Mouse (Mus musculus) MEL (cell line): ENCODE data around the gene Rae1. TPM values are rescaled to one million over a fixed set of nuclear protein-coding genes. Genes with fewer than 3 reads are reported as not detected.

Experiments used
- DNase-seq: peaks from one replicate; pipeline ENCODE4 v3.0.0; 2011; ENCODE audit warnings: low read depth, low spot score
- H3K27ac ChIP-seq: 2 replicates; pipeline ENCODE4 v1.5.1; 2012; ENCODE audit warnings: low read depth, mild to moderate bottlenecking, control low read depth, low read length, moderate library complexity; ENCODE audit not compliant: control insufficient read depth
- H3K27me3 ChIP-seq, 2 experiments: fragments of 150-350 bp in 1 of 2; sonication (generic) in 1 of 2; 2 replicates each; pipeline ENCODE4 v1.6.1; 2012; ENCODE audit warnings: low read length in 2 of 2, mild to moderate bottlenecking in 2 of 2, improper control_type of control experiment in 1 of 2, moderate library complexity in 1 of 2; ENCODE audit not compliant: insufficient read depth in 2 of 2, control insufficient read depth in 1 of 2
- H3K36me3 ChIP-seq, 2 experiments: 2 replicates each; pipeline ENCODE4 v1.6.1; 2012 to 2014; ENCODE audit warnings: low read length in 2 of 2, improper control_type of control experiment in 1 of 2, inconsistent platforms in 1 of 2, mild to moderate bottlenecking in 1 of 2; ENCODE audit not compliant: insufficient read depth in 2 of 2, control insufficient read depth in 1 of 2
- H3K4me1 ChIP-seq, 2 experiments: fragments of 150-350 bp in 1 of 2; sonication (generic) in 1 of 2; 2 replicates each; pipeline ENCODE4 v1.6.1; 2012; ENCODE audit warnings: low read length in 2 of 2, improper control_type of control experiment in 1 of 2, mild to moderate bottlenecking in 1 of 2; ENCODE audit not compliant: insufficient read depth in 2 of 2, control insufficient read depth in 1 of 2
- H3K4me3 ChIP-seq, 2 experiments: fragments of 150-350 bp in 1 of 2; sonication (generic) in 1 of 2; 2 replicates each; pipeline ENCODE4 v1.5.1; 2012; ENCODE audit warnings: low read depth in 2 of 2, low read length in 2 of 2, mild to moderate bottlenecking in 2 of 2, moderate library complexity in 2 of 2, control low read depth in 1 of 2, improper control_type of control experiment in 1 of 2; ENCODE audit not compliant: control insufficient read depth in 1 of 2, insufficient read depth in 1 of 2
- H3K79me2 ChIP-seq: 2 replicates; pipeline ENCODE4 v1.6.1; 2012; ENCODE audit warnings: mild to moderate bottlenecking, low read length, moderate library complexity; ENCODE audit not compliant: control insufficient read depth, poor library complexity, insufficient read depth
- H3K9ac ChIP-seq: 2 replicates; pipeline ENCODE4 v1.6.1; 2012; ENCODE audit warnings: low read depth, mild to moderate bottlenecking, control low read depth, low read length, moderate library complexity; ENCODE audit not compliant: control insufficient read depth, poor library complexity, severe bottlenecking
- H3K9me3 ChIP-seq: fragments of 150-350 bp; sonication (generic); replicated peaks from 2 replicates; pipeline ENCODE4 v1.6.1; 2012; ENCODE audit warnings: mild to moderate bottlenecking, low read length, improper control_type of control experiment, moderate library complexity; ENCODE audit not compliant: insufficient read depth
- CHD1 ChIP-seq: IDR thresholded peaks from 2 replicates; pipeline ENCODE4 v1.6.1; 2012; ENCODE audit warnings: low read depth, mild to moderate bottlenecking, inconsistent platforms, low read length, improper control_type of control experiment
- CTCF ChIP-seq, 3 experiments: IDR thresholded peaks in 2 of 3; conservative IDR thresholded peaks in 1 of 3; 2 replicates each; pipeline ENCODE4 v1.5.1; 2011 to 2012; ENCODE audit warnings: low read length in 3 of 3, low read depth in 2 of 3, mild to moderate bottlenecking in 2 of 3, improper control_type of control experiment in 1 of 3, inconsistent platforms in 1 of 3, mixed read lengths in 1 of 3, moderate library complexity in 1 of 3; ENCODE audit not compliant: control insufficient read depth in 1 of 3, insufficient read depth in 1 of 3, poor library complexity in 1 of 3, severe bottlenecking in 1 of 3
- EP300 ChIP-seq, 2 experiments: IDR thresholded peaks; 2 replicates each; pipeline ENCODE4 v1.6.1; 2011; ENCODE audit warnings: improper control_type of control experiment in 2 of 2, low read length in 2 of 2, low read depth in 1 of 2, mild to moderate bottlenecking in 1 of 2
- GABPA ChIP-seq: IDR thresholded peaks from 2 replicates; pipeline ENCODE4 v1.6.1; 2012; ENCODE audit warnings: low read depth, mild to moderate bottlenecking, inconsistent platforms, low read length, improper control_type of control experiment, moderate library complexity
- HCFC1 ChIP-seq: IDR thresholded peaks from 2 replicates; pipeline ENCODE4 v1.6.1; 2012; ENCODE audit warnings: low read depth, mild to moderate bottlenecking, inconsistent platforms, low read length, improper control_type of control experiment, moderate library complexity
- JUND ChIP-seq: IDR thresholded peaks from 2 replicates; pipeline ENCODE4 v1.6.1; 2011; ENCODE audit warnings: low read depth, mild to moderate bottlenecking, improper control_type of control experiment, low read length
- KAT2A ChIP-seq: conservative IDR thresholded peaks from 2 replicates; pipeline ENCODE4 v1.6.1; 2012; ENCODE audit warnings: low read depth, low read length, improper control_type of control experiment, inconsistent platforms
- MAFK ChIP-seq: IDR thresholded peaks from 2 replicates; pipeline ENCODE4 v1.6.1; 2011; ENCODE audit warnings: low read depth, mild to moderate bottlenecking, low read length, improper control_type of control experiment, borderline replicate concordance
- MAX ChIP-seq: IDR thresholded peaks from 2 replicates; pipeline ENCODE4 v1.6.1; 2011; ENCODE audit warnings: low read length, improper control_type of control experiment
- MAZ ChIP-seq: IDR thresholded peaks from 2 replicates; pipeline ENCODE4 v1.6.1; 2012; ENCODE audit warnings: low read depth, mild to moderate bottlenecking, inconsistent platforms, low read length, improper control_type of control experiment
- MEF2A ChIP-seq: IDR thresholded peaks from 2 replicates; pipeline ENCODE4 v1.6.1; 2014; ENCODE audit warnings: low read depth, mild to moderate bottlenecking, inconsistent platforms, low read length, improper control_type of control experiment; ENCODE audit not compliant: poor library complexity, insufficient replicate concordance, severe bottlenecking; ENCODE audit errors: extremely low read depth
- MYB ChIP-seq: IDR thresholded peaks from 2 replicates; pipeline ENCODE4 v1.6.1; 2011; ENCODE audit warnings: mild to moderate bottlenecking, low read depth, low read length, improper control_type of control experiment
- MYC ChIP-seq: IDR thresholded peaks from 2 replicates; pipeline ENCODE4 v1.6.1; 2011; ENCODE audit warnings: low read depth, mild to moderate bottlenecking, low read length, improper control_type of control experiment, moderate library complexity
- NELFE ChIP-seq: IDR thresholded peaks from 2 replicates; pipeline ENCODE4 v1.6.1; 2011; ENCODE audit warnings: low read depth, low read length, improper control_type of control experiment
- NRF1 ChIP-seq: IDR thresholded peaks from 2 replicates; pipeline ENCODE4 v1.6.1; 2014; ENCODE audit warnings: low read depth, mild to moderate bottlenecking, inconsistent platforms, low read length, improper control_type of control experiment, moderate library complexity; ENCODE audit not compliant: poor library complexity, insufficient read depth, severe bottlenecking
- RAD21 ChIP-seq: IDR thresholded peaks from 2 replicates; pipeline ENCODE4 v1.6.1; 2011; ENCODE audit warnings: mild to moderate bottlenecking, low read depth, low read length, improper control_type of control experiment
- SIN3A ChIP-seq: IDR thresholded peaks from 2 replicates; pipeline ENCODE4 v1.6.1; 2012; ENCODE audit warnings: low read length, improper control_type of control experiment, inconsistent platforms
- TBP ChIP-seq: IDR thresholded peaks from 2 replicates; pipeline ENCODE4 v1.8.0; 2011; ENCODE audit warnings: low read depth, low read length, improper control_type of control experiment
- USF1 ChIP-seq: IDR thresholded peaks from 2 replicates; pipeline ENCODE4 v1.6.1; 2014; ENCODE audit warnings: low read depth, mild to moderate bottlenecking, inconsistent platforms, low read length, improper control_type of control experiment, moderate library complexity
- USF2 ChIP-seq, 2 experiments: IDR thresholded peaks; 2 replicates each; pipeline ENCODE4 v1.6.1; 2011 to 2012; ENCODE audit warnings: improper control_type of control experiment in 2 of 2, low read length in 2 of 2, borderline replicate concordance in 1 of 2, inconsistent platforms in 1 of 2, low read depth in 1 of 2, mild to moderate bottlenecking in 1 of 2; ENCODE audit not compliant: insufficient read depth in 1 of 2
- ZMIZ1 ChIP-seq: IDR thresholded peaks from 2 replicates; pipeline ENCODE4 v1.6.1; 2012; ENCODE audit warnings: low read depth, mild to moderate bottlenecking, inconsistent platforms, low read length, improper control_type of control experiment, moderate library complexity
- ZNF384 ChIP-seq: IDR thresholded peaks from 2 replicates; pipeline ENCODE4 v1.6.1; 2012; ENCODE audit warnings: low read depth, mild to moderate bottlenecking, inconsistent platforms, low read length, improper control_type of control experiment
- polyA plus RNA-seq, 2 experiments: library from polyadenylated mRNA; stranded (reverse) in 1 of 2; unstranded in 1 of 2; fragments of >175 nt in 1 of 2; fragments of >200 nt in 1 of 2; gene quantifications; 2 replicates each; pipeline versions ENCODE4 v1.2.1 to v1.2.4; 2012; ENCODE audit warnings: low replicate concordance in 2 of 2, low read depth in 1 of 2; ENCODE audit not compliant: insufficient read length in 2 of 2, insufficient read depth in 1 of 2, missing spikeins in 1 of 2
- total RNA-seq: library from RNA; depleted of rRNA; stranded (reverse); fragments of 300-350 nt; gene quantifications from 2 replicates; pipeline ENCODE4 v1.2.3, GENCODE M21; 2012

Rae1 gene
- total and polyA plus RNA-seq, 3 experiments = 156 to 172 TPM; not detected in 1

- Histone ChIP-seq H3K4me3 (no peak overlapping the region), H3K4me1 (peaks cover 0 to 8% of the 10 kb centered on the region in 2 experiments; a peak in 2 of 4 replicates), H3K9ac (no peak overlapping the region), H3K36me3 (peaks cover 2 to 9% of the 10 kb centered on the region in 2 experiments; a peak in 3 of 4 replicates), H3K79me2 (peaks cover 27% of the 10 kb centered on the region), H3K27me3 (no peaks in the 10 kb centered on the region), H3K27ac (no peak overlapping the region), H3K9me3 (no peaks in the 10 kb centered on the region)
- TF ChIP-seq CTCF (IDR thresholded peaks at IDR 0.05 in 2 of 3, conservative IDR thresholded peaks at IDR 0.05 in 1 of 3; ENCODE audit: control insufficient read depth in 1 of 3, insufficient read depth in 1 of 3, low read depth in 2 of 3, low read length in 3 of 3, poor library complexity in 1 of 3, severe bottlenecking in 1 of 3) = no peak
- TF ChIP-seq JUND = no peak
- TF ChIP-seq MYC = no peak
- no peak for TF ChIP-seq USF2 (IDR thresholded peaks at IDR 0.05; ENCODE audit: borderline replicate concordance in 1 of 2, insufficient read depth in 1 of 2, low read depth in 1 of 2, low read length in 2 of 2)
- TF ChIP-seq MAZ = no peak
- TF ChIP-seq ZNF384 = no peak
- no peak for TF ChIP-seq TBP
- no peak for TF ChIP-seq MAX
- no peak for TF ChIP-seq ZMIZ1
- TF ChIP-seq USF1 = no peak
- no peak for TF ChIP-seq GABPA
- no peak for TF ChIP-seq NELFE
- TF ChIP-seq EP300 (IDR thresholded peaks at IDR 0.05; ENCODE audit: low read depth in 1 of 2, low read length in 2 of 2) = no peak
- no peak for TF ChIP-seq KAT2A
- TF ChIP-seq CHD1 = no peak
- no peak for TF ChIP-seq MEF2A
- TF ChIP-seq RAD21 = no peak
- no peak for DNase-seq
Measured at GRCm38 (mm10) chr2:173003737-173004136, 3.8 kb downstream of the Rae1 start.

GRCm38 (mm10) chr2:173010220-173010717, 10.4 kb downstream of the Rae1 start:
- no peaks in the 10 kb centered on the region for H3K79me2 ChIP-seq
- no peaks in the 10 kb centered on the region for H3K27me3 ChIP-seq
- no peak for DNase-seq
- TF ChIP-seq TBP (no peak), SIN3A (no peak), NRF1 (no peak), HCFC1 (no peak), MYB (no peak), MEF2A (no peak), GABPA (no peak), MAZ (no peak), NELFE (no peak), MYC (no peak), USF2 (IDR thresholded peaks at IDR 0.05; ENCODE audit: borderline replicate concordance in 1 of 2, insufficient read depth in 1 of 2, low read depth in 1 of 2, low read length in 2 of 2) (no peak), MAFK (no peak)
- TF ChIP-seq, all 39 proteins: peak for 0
- Histone ChIP-seq H3K27ac (no peak overlapping the region), H3K9me3 (no peaks in the 10 kb centered on the region), H3K4me3 (no peak overlapping the region), H3K4me1 (no peaks in the 10 kb centered on the region), H3K36me3 (peaks cover 0 to 17% of the 10 kb centered on the region in 2 experiments; a peak in 3 of 4 replicates), H3K9ac (no peak overlapping the region)
